Mouse (Mus musculus): ENCODE measurements around the gene Htatsf1. TPM values are rescaled to one million over a fixed set of nuclear protein-coding genes. Genes with fewer than 3 reads are reported as not detected.

The Htatsf1 gene
- total RNA-seq (2021): 40.9 and 41.9 TPM in 2 replicates
- long read RNA-seq, experiment 1, transcript Htatsf1-202 (6 exons, 1,128 nt): minor isoform, 5 of 39 reads
- long read RNA-seq, experiment 1, transcript Htatsf1-201 (10 exons, 2,810 nt): major isoform, 24 of 39 reads
- long read RNA-seq, experiment 1, partial matches to known transcripts: 9 of 39 reads
- long read RNA-seq, experiment 1, other reads (novel, unspliced or antisense): 1 of 39 reads
- long read RNA-seq, experiment 2, transcript Htatsf1-201 (10 exons, 2,810 nt): major isoform, 12 of 20 reads
- long read RNA-seq, experiment 2, partial matches to known transcripts: 7 of 20 reads
- long read RNA-seq, experiment 2, other reads (novel, unspliced or antisense): 0 of 20 reads

GRCm38 (mm10) chrX:57053174-57053992 is at the start of gene Htatsf1:
Gene Htatsf1, plus strand, starts transcription at chrX:57053583.
- DNase-seq: peak; percentile 88

GRCm38 (mm10) chrX:57012891-57013290 is 40.5 kb upstream of the Htatsf1 start:
- DNase-seq: no peak

GRCm38 (mm10) chrX:57042774-57043173 is 10.6 kb upstream of the Htatsf1 start, which contains the start of gene Brs3:
Gene Brs3, plus strand, starts transcription at chrX:57043074.
- no peak for DNase-seq

GRCm38 (mm10) chrX:57043869-57044268 is 9.5 kb upstream of the Htatsf1 start:
- no peak for DNase-seq

GRCm38 (mm10) chrX:57052848-57053173 is 572 bp upstream of the Htatsf1 start:
- no peak for DNase-seq

GRCm38 (mm10) chrX:57053993-57054385 is 606 bp downstream of the Htatsf1 start:
- no peak for DNase-seq

- DNase-seq: peak; percentile 13
Observed at GRCm38 (mm10) chrX:57081496-57081895, 28.1 kb downstream of the Htatsf1 start.

GRCm38 (mm10) chrX:57087806-57088205 is 34.4 kb downstream of the Htatsf1 start, which contains the start of gene Vgll1:
Gene Vgll1, plus strand, starts transcription at chrX:57088106.
- DNase-seq: no peak

- no peak for DNase-seq
Observed at GRCm38 (mm10) chrX:57103415-57103814, 50.0 kb downstream of the Htatsf1 start.

- DNase-seq: peak; percentile 22
Observed at GRCm38 (mm10) chrX:57106956-57107355, 53.6 kb downstream of the Htatsf1 start.

Other genes with a start within 250 kb of the Htatsf1 start
- gene Map7d3, start 231.3 kb upstream of the Htatsf1 start, total RNA-seq (2021): 2.8 and 3.0 TPM in 2 replicates
- gene Adgrg4, start 183.4 kb upstream of the Htatsf1 start, total RNA-seq (2021): not detected in 2 replicates
- not detected in 2 replicates for gene Brs3, start 10.5 kb upstream of the Htatsf1 start, total RNA-seq (2021)
- gene Vgll1, start 34.5 kb downstream of the Htatsf1 start, total RNA-seq (2021): not detected in 2 replicates
- 1.4 TPM in 1 of 2 replicates, not detected in the other for gene Cd40lg, start 158.6 kb downstream of the Htatsf1 start, total RNA-seq (2021)